Mouse (Mus musculus): Measurements from ENCODE around the gene Pdzd8.
A peak's percentile ranks its signal among the peaks of the same experiment; 100 is the strongest.

Pdzd8 gene

GRCm38 (mm10) chr19:59354906-59355305 is 9.3 kb upstream of the Pdzd8 start:
- no peak for DNase-seq (ENCODE audit: low spot score in 2 of 2)

DNA sequence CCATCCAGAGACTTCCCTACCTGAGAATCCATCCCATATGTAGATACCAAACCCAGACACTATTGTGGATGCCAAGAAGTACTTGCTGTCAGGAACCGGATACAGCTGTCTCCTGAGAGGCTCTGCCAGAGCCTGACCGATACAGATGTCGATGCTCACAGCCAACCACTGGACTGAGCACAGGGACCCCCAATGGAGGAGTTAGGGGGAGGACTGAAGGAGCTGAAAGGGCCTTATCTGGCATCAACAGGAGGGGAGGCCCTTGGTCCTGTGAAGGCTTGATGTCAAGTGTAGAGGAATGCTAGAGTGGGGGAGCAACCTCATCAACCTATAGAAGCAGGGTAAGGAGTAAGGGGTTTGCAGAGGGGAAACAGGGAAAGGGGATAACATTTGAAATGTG is 7.2 kb upstream of the Pdzd8 start:
- DNase-seq (ENCODE audit: low spot score in 2 of 2) = no peak

DNA sequence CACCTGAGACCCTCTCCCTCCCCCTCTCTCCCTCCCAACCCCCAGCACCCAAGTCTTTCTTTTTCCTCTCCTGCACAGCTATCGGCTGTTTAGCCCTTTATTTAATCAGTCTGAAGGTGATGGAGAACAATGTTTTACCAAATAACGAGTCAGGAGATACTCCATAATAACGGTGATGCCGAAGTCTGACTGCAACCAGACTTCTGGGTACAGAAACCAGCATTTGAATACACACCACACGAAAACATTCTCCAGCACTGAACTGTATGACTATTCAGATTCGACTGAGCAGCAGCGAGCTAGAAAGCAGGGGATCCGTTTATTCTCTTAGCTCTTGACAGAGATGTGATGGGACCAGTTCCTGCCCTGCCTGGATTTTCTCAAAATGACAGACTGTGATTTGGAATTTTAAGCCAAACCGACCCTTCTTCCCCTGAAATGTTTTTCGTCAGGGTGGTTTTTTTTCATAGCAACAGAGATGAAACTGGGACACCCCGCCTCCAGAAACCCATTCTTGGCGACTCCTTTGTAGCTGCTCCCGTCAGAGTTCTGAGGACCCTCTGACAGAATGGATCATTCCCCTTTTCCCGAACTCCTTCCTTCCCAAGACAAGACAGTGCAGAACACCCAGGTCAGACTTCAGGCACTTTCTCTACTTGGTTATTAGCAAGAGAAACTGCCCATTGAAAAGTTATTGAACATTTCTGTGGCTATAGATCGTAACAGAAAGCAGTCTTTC is 5.7 kb upstream of the Pdzd8 start:
- DNase-seq (ENCODE audit: low spot score in 2 of 2) = no peak

GRCm38 (mm10) chr19:59350273-59350903 is 4.8 kb upstream of the Pdzd8 start:
- no peak for DNase-seq (ENCODE audit: low spot score in 2 of 2)

GRCm38 (mm10) chr19:59349329-59349960 is 3.9 kb upstream of the Pdzd8 start:
- no peak for DNase-seq (ENCODE audit: low spot score in 2 of 2)

GRCm38 (mm10) chr19:59346325-59346724 is 745 bp upstream of the Pdzd8 start:
- DNase-seq (ENCODE audit: low spot score in 2 of 2) = no peak

- peak; percentile 59 to 61 for DNase-seq (ENCODE audit: low spot score in 2 of 2)
These were observed 411 bp downstream of the Pdzd8 start for GRCm38 (mm10) chr19:59345081-59345657.

- DNase-seq (ENCODE audit: low spot score in 2 of 2) = peak; percentile 31 to 37
These were observed 1.3 kb downstream of the Pdzd8 start for GRCm38 (mm10) chr19:59344304-59344711.

DNA sequence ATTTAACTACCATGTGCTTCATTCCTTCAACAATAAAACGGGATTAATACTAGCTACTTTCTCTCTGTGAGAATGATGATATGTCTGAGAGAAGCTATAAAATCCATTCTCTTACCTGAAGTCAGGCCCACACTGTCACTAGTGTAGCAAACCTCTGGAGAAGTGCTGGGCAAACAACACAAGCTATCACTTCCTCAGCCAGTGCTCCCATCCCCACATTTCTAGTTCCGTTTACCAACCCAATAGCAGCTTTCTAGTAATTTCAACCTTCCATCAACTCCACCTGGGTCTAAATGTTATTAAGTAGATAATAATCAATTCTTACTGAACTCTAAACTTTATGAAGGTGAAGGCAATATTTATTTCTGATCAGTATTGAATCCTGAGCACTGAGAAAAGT is 2.6 kb downstream of the Pdzd8 start:
- DNase-seq (ENCODE audit: low spot score in 2 of 2) = no peak

DNA sequence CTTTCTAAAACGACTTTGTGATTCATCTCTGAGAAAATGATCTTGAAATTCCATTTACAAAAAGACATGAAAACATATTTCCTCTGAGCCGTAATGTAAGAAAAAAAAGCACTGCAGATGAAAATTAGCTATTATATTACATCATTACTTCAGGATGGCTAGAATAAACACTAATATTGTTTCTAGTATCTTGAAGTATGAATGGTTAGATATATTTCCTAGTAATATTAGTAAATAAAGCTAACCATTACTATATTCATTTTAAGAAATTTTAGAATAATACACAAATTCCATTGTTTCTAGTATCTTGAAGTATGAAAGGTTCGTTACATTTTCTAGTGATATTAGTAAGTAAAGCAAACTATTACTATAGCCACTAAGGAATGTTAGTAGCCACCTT is 5.7 kb downstream of the Pdzd8 start:
- DNase-seq (ENCODE audit: low spot score in 2 of 2) = no peak

- no peak for DNase-seq (ENCODE audit: low spot score in 2 of 2)
These were observed 7.5 kb downstream of the Pdzd8 start for GRCm38 (mm10) chr19:59337872-59338681.

DNA sequence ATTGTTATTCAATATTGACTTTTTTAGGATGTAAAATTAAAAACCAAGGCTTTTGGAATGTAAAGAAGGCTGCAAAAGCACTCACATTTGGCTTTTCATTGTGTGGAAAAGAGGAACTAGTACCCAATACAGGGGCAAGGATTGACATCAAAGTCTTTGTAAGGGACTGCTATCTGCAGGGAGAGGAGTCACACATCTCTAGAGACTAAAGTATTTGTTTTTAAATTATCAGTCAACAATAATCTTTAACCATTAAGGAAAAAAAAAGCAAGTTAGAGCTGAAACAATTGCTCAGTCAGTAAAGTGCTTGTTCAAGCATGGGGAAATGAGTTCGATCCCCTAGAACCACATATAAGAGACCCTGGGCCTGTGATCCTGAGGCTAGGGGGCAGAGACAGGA is 8.9 kb downstream of the Pdzd8 start:
- no peak for DNase-seq (ENCODE audit: low spot score in 2 of 2)

GRCm38 (mm10) chr19:59330816-59331225 is 14.8 kb downstream of the Pdzd8 start:
- no peak for DNase-seq (ENCODE audit: low spot score in 2 of 2)

DNA sequence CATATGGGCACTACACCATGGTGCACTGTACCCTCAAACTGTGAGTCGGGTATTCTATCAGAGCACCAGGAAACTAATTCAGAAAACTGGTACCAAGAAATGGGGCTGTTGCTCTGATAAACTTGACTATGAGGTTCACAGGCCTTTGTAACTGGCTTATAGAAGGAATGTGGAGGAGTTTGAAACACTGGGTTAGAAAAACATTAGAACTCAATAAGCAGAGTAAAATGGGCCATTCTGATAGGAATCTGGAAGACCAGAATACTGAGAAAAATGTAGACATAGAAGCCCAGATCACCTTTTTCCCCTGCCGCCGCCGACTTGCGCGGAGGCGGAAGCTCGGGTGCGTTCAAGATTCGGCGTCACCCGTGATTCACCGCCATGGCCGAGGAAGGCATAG is 23.6 kb downstream of the Pdzd8 start, which contains the start of gene Rps12-ps3:
Gene Rps12-ps3 (plus strand): TSS at position 301 of the 400 bp plus-strand sequence.
- DNase-seq (ENCODE audit: low spot score in 2 of 2) = no peak

DNA sequence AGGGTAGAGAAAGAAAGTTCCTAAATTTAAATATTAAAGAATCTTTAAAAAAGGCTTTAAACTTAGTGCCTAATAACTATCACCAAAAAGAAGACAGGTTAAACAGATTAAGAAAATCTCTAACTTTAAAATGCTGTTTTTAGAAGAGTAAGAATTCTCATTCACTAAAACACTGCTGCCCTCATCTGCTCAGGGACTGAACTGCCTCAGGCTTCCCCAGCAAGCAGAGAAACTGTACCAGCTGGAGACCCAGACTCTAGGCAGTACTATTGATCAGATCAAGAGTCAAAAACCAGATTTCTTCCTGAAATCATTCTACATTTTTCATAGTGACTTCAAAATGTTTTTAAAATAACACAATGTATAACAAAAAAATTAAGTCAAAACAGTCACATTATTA is 29.0 kb downstream of the Pdzd8 start:
- DNase-seq (ENCODE audit: low spot score in 2 of 2) = peak in 1 of 2 experiments; percentile 19

DNA sequence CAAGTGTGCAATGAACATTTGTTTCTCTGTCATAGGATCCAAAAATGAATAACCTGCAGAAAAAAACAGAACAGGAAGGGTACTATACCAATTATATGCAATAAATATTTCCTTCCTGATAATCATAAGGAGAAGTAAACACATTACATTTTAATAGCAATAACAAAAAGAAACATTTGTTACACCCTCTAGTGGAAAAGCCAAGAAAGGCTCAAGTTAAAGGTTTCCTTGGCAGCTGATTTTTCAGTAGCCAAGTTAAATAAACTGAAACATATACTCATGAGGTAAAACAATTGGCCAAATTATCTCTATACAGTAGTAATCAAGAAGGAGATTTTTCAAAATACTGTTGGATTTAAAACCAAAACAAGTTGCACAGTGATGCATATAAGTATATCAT is 30.3 kb downstream of the Pdzd8 start:
- DNase-seq (ENCODE audit: low spot score in 2 of 2) = no peak

DNA sequence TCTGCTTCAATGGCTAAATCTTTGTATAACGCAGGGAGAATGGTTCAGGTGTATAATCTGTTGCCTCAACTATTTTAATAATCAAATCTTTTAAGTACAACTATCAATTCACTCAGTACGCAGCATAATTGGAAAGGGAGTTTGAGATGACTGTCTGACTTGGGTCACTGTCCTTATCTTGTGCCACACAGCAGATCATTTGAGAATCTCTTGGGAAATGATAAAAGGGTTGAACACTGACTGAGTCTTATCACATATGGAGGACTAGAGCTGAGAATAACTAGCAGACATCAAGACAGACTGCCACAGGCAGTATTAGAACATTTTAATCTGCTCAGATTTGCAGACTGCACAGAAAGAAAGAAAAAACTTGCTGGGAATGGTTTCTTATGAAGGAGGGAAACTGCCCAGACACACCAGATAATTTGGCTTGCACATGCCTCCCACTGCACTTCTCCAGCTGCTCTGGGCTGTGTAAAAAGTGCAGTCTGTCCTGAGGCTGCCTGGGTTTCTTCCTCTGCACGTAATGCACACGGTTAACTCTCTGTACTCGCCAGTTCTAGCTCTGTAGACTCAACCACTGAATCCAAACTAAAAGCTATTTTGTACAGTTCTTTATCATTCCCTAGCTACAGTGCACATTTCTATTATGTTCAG is 53.3 kb downstream of the Pdzd8 start:
- no peak for DNase-seq (ENCODE audit: low spot score in 2 of 2)

- no peak for DNase-seq (ENCODE audit: low spot score in 2 of 2)
These were observed 55.8 kb downstream of the Pdzd8 start for GRCm38 (mm10) chr19:59289811-59290210.

DNA sequence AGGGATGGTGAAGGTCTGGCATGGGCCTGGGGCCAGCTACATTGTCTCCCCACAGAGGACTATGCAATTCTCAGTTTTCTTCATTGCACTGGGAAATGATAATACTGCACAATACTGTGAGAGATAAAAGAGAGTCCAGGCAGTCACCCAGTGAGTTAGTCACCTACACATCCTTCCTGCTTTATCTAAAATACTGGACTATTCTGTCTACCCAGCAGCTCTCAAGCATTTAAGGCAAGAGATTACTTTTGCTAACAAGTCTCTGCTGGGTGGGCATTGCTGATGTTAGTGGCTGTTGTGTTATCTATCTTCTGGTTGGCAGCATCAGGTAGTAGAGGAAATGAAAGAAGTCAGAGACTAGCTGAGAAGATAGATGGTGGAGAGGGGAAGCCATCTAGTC is 56.5 kb downstream of the Pdzd8 start:
- no peak for DNase-seq (ENCODE audit: low spot score in 2 of 2)

- DNase-seq (ENCODE audit: low spot score in 2 of 2) = no peak
These were observed 63.6 kb downstream of the Pdzd8 start for GRCm38 (mm10) chr19:59282001-59282400.

GRCm38 (mm10) chr19:59280841-59281240 is 64.7 kb downstream of the Pdzd8 start:
- no peak for DNase-seq (ENCODE audit: low spot score in 2 of 2)
